Mouse (Mus musculus) hindbrain, embryonic 16.5 days (tissue): Measurements from ENCODE around the gene Mettl1. TPM values are rescaled to one million over a fixed set of nuclear protein-coding genes. Genes with fewer than 3 reads are reported as not detected.

Experiments used
- ATAC-seq: fragments of 200-750 bp; cut with Nextera tagmentation; 2 replicates; pipeline ENCODE4 v1.8.0; 2017; ENCODE audit warnings: moderate TSS enrichment, moderate library complexity
- H3K27ac ChIP-seq: fragments of 300-500 bp; sonication (generic); 2 replicates; pipeline ENCODE4 v1.5.1; 2014; ENCODE audit warnings: low read depth, mild to moderate bottlenecking, control low read depth, low read length, moderate library complexity
- H3K27me3 ChIP-seq: fragments of 300-500 bp; sonication (generic); replicated peaks from 2 replicates; pipeline ENCODE4 v1.6.1; 2014; ENCODE audit warnings: low read length; ENCODE audit not compliant: control insufficient read depth, insufficient read depth
- H3K36me3 ChIP-seq: fragments of 300-500 bp; sonication (generic); 2 replicates; pipeline ENCODE4 v1.6.1; 2014; ENCODE audit warnings: mild to moderate bottlenecking, low read length, moderate library complexity, mixed read lengths; ENCODE audit not compliant: control insufficient read depth, insufficient read depth
- H3K4me1 ChIP-seq: fragments of 300-500 bp; sonication (generic); 2 replicates; pipeline ENCODE4 v1.6.1; 2014; ENCODE audit warnings: low read depth, low read length; ENCODE audit not compliant: control insufficient read depth, insufficient read depth
- H3K4me2 ChIP-seq: fragments of 300-500 bp; sonication (generic); 2 replicates; pipeline ENCODE4 v1.6.1; 2014; ENCODE audit warnings: mild to moderate bottlenecking, low read length, control low read depth, moderate library complexity
- H3K4me3 ChIP-seq: fragments of 300-500 bp; sonication (generic); 2 replicates; pipeline ENCODE4 v1.5.1; 2014; ENCODE audit warnings: mild to moderate bottlenecking, low read length, control low read depth, moderate library complexity
- H3K9ac ChIP-seq: fragments of 300-500 bp; sonication (generic); 2 replicates; pipeline ENCODE4 v1.6.1; 2014; ENCODE audit warnings: low read depth, mild to moderate bottlenecking, control low read depth, low read length, moderate library complexity
- H3K9me3 ChIP-seq: fragments of 300-500 bp; sonication (generic); 2 replicates; pipeline ENCODE4 v1.6.1; 2014; ENCODE audit warnings: mild to moderate bottlenecking, low read length, moderate library complexity; ENCODE audit not compliant: control insufficient read depth
- WGBS: fragments of 180-500 bp; shearing (Covaris S2); extraction: QIAGEN DNeasy Blood & Tissue Kit; methylation state at CpG from one replicate; pipeline ENCODE4 v1.1.7; 2014; 5-methylcytosine and 5-hydroxymethylcytosine counted together
- polyA plus RNA-seq: library from polyadenylated mRNA; unstranded; fragments of >200 nt; fragmentation: Nextera tagmentation; extraction: Ambion mirVana; gene quantifications from 2 replicates; pipeline ENCODE4 v1.2.1, GENCODE M21; 2015

Mettl1 gene
- polyA plus RNA-seq, 1 experiment from 2014 or later, result 24.2 TPM

DNA sequence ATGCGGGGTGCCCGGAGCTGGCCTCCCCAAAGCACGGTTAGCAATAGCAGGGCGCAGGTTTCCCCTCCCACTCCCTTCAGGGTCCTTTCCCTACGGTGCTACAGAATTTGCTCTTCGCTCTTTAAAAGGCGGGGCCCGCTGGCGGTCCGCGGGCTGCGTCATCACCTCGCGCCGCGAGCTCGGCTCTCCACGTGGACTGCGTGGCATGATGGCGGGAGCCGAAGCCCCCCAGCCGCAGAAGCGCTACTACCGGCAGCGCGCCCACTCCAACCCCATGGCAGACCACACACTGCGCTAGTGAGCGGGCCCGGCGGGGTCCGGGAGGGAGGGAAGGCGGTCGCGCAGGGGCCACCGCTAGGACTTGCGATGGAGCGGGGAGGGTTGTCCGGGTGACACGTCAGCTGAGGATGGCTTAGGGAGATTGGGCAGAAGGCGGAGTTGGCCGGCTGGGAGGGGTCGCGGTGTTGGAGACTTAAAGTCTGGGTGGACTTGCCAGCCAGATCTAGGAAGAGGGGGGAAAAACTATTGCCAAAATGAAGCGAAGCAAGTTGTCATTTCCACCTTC, 642 bp downstream of the Mettl1 start:
- Histone ChIP-seq H3K36me3 (0 out of 2 replicates have a peak, but pooled peaks cover 4% of the 10 kb centered on the region), H3K9ac (peak overlapping the region; percentile 70), H3K4me3 (peak overlapping the region; percentile 96), H3K27me3 (peaks cover 4% of the 10 kb centered on the region), H3K4me2 (peak overlapping the region; percentile 98), H3K4me1 (peaks cover 13% of the 10 kb centered on the region), H3K27ac (peak overlapping the region; percentile 67), H3K9me3 (no peaks in the 10 kb centered on the region)
- WGBS, result under 1% methylated on average over 44 of the region's 44 CpGs
- ATAC-seq, result peak; percentile 89

- H3K4me3 ChIP-seq, result peak overlapping the region; percentile 96
- 21% methylated on average over 5 of the region's 5 CpGs for WGBS
- no peaks in the 10 kb centered on the region for H3K9me3 ChIP-seq
- 0 out of 2 replicates have a peak, but pooled peaks cover 4% of the 10 kb centered on the region for H3K36me3 ChIP-seq
- peaks cover 7% of the 10 kb centered on the region for H3K27me3 ChIP-seq
- peaks cover 13% of the 10 kb centered on the region for H3K4me1 ChIP-seq
- peak overlapping the region; percentile 70 for H3K9ac ChIP-seq
- H3K27ac ChIP-seq, result no peak overlapping the region
- peak overlapping the region; percentile 98 for H3K4me2 ChIP-seq
- no peak for ATAC-seq
Measured at GRCm38 (mm10) chr10:127042468-127043115, 1.4 kb downstream of the Mettl1 start.

- H3K4me2 ChIP-seq, result no peak overlapping the region
Measured at GRCm38 (mm10) chr10:127043187-127043586, 2.0 kb downstream of the Mettl1 start.

GRCm38 (mm10) chr10:127047954-127048353, 6.7 kb downstream of the Mettl1 start, which contains the start of gene Cyp27b1:
Gene Cyp27b1, plus strand, starts transcription at chr10:127048250.
- Histone ChIP-seq H3K27me3 (peaks cover 39% of the 10 kb centered on the region), H3K4me3 (peak within 1 kb of the TSS; percentile 12), H3K36me3 (0 out of 2 replicates have a peak, but pooled peaks cover 4% of the 10 kb centered on the region), H3K4me2 (peak within 1 kb of the TSS; percentile 13; the same call in 1 of the 2 replicates), H3K9ac (no peak within 1 kb of the TSS), H3K4me1 (peaks cover 3% of the 10 kb centered on the region; the same call in 1 of the 2 replicates), H3K9me3 (no peaks in the 10 kb centered on the region), H3K27ac (no peak within 1 kb of the TSS)
- WGBS, result 34% methylated on average over 5 of the region's 5 CpGs
- ATAC-seq, result no peak

More at GRCm38 (mm10) chr10:127043187-127043586, 2.0 kb downstream of the Mettl1 start:
- H3K27me3 ChIP-seq, result peaks cover 13% of the 10 kb centered on the region
- no peak overlapping the region for H3K9ac ChIP-seq
- 77% methylated on average over 6 of the region's 6 CpGs for WGBS
- H3K4me1 ChIP-seq, result peaks cover 13% of the 10 kb centered on the region
- H3K9me3 ChIP-seq, result no peaks in the 10 kb centered on the region
- no peak for ATAC-seq
- no peak overlapping the region for H3K27ac ChIP-seq
- 0 out of 2 replicates have a peak, but pooled peaks cover 4% of the 10 kb centered on the region for H3K36me3 ChIP-seq
- no peak overlapping the region for H3K4me3 ChIP-seq

DNA sequence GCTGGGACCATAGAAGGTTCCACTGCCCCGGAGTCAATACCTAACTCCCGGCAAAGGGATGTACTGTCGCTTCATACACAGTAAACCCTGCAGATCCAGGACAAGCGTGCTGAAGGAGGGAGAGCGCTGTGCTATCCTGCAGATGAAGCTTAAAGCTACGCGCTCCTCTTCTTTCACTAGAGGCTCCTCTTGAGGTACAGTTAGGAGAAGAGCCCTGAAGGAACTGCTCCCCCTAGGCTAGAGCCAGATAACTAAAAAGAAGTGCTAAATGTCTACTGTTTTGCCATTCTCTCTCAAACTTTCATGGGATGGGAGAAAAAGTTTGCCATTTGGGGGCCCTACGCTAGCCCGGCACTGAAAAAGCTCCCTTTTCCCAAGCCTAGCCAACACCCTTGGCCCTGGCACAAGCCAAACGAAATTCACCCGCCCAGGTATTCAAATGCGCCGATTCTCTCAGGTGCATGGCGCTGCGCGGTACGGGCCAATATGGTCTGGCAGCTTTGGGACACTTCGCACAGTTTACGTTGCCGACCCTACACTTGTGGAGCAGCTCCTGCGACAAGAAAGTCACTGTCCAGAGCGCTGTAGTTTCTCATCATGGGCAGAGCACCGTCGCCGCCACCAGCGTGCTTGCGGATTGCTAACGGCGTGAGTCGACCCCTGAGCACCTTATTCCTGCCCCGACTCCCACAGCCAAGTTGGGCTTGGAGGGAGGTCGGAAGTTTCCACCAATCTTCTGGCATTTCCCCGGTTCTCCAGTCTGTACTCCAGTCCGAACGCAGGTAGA, 7.6 kb downstream of the Mettl1 start:
- WGBS, result 5% methylated on average over 35 of the region's 35 CpGs
- H3K36me3 ChIP-seq, result 0 out of 2 replicates have a peak, but pooled peaks cover 4% of the 10 kb centered on the region
- H3K27me3 ChIP-seq, result peaks cover 39% of the 10 kb centered on the region
- no peak overlapping the region for H3K9ac ChIP-seq
- no peaks in the 10 kb centered on the region for H3K9me3 ChIP-seq
- H3K4me3 ChIP-seq, result peak overlapping the region; percentile 12
- peak overlapping the region; percentile 13; the same call in 1 of the 2 replicates for H3K4me2 ChIP-seq
- peaks cover 3% of the 10 kb centered on the region; the same call in 1 of the 2 replicates for H3K4me1 ChIP-seq
- no peak overlapping the region for H3K27ac ChIP-seq
- ATAC-seq, result no peak

GRCm38 (mm10) chr10:127049395-127050118, 8.3 kb downstream of the Mettl1 start:
- H3K9me3 ChIP-seq, result no peaks in the 10 kb centered on the region
- no peak overlapping the region for H3K9ac ChIP-seq
- H3K27ac ChIP-seq, result no peak overlapping the region
- ATAC-seq, result no peak
- H3K4me2 ChIP-seq, result peak overlapping the region; percentile 13; the same call in 1 of the 2 replicates
- peaks cover 3% of the 10 kb centered on the region; the same call in 1 of the 2 replicates for H3K4me1 ChIP-seq
- peaks cover 39% of the 10 kb centered on the region for H3K27me3 ChIP-seq
- H3K36me3 ChIP-seq, result peaks cover 6% of the 10 kb centered on the region; the same call in 1 of the 2 replicates
- H3K4me3 ChIP-seq, result peak overlapping the region; percentile 12; the same call in 1 of the 2 replicates
- 5% methylated on average over 29 of the region's 29 CpGs for WGBS

GRCm38 (mm10) chr10:127050119-127050474, 8.9 kb downstream of the Mettl1 start:
- ATAC-seq, result no peak
- WGBS, result 25% methylated on average over 10 of the region's 10 CpGs
- Histone ChIP-seq H3K4me3 (no peak overlapping the region), H3K27me3 (peaks cover 39% of the 10 kb centered on the region), H3K9me3 (no peaks in the 10 kb centered on the region), H3K4me2 (no peak overlapping the region), H3K9ac (no peak overlapping the region), H3K4me1 (peaks cover 3% of the 10 kb centered on the region; the same call in 1 of the 2 replicates), H3K36me3 (peaks cover 3% of the 10 kb centered on the region; the same call in 1 of the 2 replicates), H3K27ac (no peak overlapping the region)

DNA sequence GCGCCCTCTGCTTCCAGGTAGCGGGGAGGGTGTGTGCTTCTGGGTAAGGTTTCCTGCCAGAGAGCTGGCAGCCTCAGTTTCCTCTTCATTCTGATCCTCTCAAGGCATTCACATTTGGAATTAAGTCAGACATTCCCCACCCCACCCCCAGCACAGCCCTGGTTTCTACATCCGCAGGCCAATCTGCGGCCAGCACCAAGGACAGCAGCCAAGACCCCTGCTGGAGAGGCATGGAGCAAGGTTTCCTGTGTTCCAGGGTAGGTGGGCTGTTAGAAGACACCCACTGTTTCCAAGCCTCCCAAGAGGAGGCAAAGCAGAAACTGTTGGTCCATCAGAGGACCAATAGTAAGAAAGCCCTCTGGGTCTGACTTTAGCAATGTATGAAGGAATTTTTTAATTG, 13.4 kb downstream of the Mettl1 start:
- no peak for ATAC-seq
- 74% methylated on average over 4 of the region's 4 CpGs for WGBS
- Histone ChIP-seq H3K4me1 (peaks cover 11% of the 10 kb centered on the region), H3K27me3 (peaks cover 20% of the 10 kb centered on the region), H3K36me3 (peaks cover 26% of the 10 kb centered on the region), H3K4me2 (no peak overlapping the region), H3K9ac (no peak overlapping the region), H3K27ac (no peak overlapping the region), H3K4me3 (no peak overlapping the region), H3K9me3 (no peaks in the 10 kb centered on the region)
